Mouse (Mus musculus) embryo, embryonic 11.5 days (tissue): ENCODE results near the gene Maea.
A peak's percentile ranks its signal among the peaks of the same experiment; 100 is the strongest.

Experiments
- DNase-seq: peaks from one replicate; pipeline ENCODE4 v3.0.0-alpha.2; 2012; ENCODE audit warnings: low read depth, low spot score

Gene Maea

DNA sequence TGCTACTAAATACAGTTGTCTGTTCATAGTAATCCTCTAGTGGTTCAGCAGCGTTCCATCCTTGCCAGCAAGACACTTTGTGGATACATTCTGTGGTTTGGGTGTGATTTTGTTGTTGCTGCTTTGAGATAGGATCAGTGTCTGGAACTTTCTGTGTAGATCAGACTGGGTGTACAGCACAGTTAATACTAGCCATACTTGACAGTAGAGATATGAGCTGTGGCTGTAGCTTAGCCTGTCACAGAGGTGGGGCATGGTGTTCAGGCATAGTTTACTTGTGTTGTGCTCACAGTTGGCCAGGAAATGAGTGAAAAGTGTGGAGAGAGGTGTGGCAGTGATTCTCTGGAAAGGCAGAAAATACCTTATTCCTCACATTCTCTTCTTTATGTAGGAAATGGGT lies 22.2 kb downstream of the Maea start:
- no peak for DNase-seq

DNA sequence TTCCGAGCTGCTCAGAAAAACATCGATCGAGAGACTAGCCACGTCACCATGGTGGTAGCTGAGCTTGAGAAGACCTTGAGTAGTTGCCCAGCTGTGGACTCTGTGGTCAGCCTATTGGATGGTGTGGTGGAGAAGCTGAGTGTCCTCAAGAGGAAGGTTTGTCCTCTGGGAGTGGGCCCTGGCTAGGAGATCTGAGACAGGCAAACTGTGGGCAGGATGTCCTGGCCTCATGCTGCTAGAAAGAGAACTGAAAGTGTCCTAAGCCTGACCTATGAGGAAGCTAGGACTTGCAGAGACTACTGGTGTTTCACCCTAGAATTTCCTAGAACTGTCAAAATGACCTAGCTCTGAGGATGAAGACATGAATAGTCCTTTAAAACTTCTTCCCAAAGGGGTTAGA lies 23.2 kb downstream of the Maea start:
- DNase-seq = no peak

DNA sequence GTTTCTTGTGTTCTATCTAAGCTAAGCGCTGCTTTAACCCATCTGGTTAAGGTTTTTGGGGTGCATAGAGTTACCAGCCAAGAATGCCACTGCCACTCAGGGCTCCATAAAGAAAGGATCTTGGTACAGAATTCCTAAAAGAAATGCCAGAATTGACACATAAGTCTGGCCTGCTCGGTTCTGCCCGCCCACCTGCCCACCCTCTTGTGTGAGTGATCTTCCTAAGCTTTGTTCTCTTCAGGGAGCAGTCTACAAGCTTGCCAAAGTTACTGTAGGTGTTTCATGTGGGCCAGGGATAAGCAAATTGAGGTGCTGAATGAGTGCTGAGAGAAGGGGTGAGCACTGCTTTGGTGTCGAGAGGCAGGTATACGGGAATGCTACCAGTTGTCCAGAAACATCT lies 28.0 kb downstream of the Maea start:
- DNase-seq = no peak

DNA sequence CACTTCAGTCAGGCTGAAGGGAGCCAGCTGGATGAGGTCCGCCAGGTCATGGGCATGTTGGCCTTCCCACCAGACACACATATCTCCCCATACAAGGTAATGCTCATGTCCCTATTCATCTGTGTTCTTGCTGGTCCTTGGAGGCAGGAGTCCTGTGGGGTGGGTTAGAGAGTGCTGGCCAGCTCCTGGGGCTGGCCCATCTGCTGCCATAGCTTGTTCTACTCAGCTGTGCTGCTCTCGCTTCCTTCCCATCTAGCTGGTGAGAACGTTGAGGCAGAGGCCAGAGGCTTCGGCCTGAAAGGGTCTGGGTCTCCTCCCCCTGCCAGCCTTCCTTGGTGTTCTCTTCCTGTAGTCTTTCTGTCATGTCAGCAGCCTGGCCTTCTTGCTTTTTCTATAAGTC lies 33.3 kb downstream of the Maea start:
- DNase-seq = no peak

DNA sequence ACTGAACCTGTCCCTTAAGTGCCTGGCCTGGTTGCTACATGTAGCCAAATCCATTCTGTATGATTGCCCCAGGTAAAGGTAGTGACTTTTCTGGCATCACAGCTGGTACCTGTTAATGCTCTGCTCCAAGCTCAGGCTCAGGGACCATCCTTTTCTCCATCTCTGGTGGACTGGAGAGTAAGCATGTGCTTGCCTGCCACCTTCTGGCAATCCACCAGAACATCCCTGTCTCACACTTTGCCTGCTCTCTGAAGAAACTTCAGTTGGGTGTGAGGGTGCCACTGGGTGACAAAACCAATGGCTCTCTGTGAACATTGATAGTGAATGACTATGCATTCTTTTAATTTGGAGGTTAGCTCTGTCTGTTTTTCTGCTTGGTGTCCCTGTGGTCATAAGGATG lies 35.8 kb downstream of the Maea start:
- no peak for DNase-seq

DNA sequence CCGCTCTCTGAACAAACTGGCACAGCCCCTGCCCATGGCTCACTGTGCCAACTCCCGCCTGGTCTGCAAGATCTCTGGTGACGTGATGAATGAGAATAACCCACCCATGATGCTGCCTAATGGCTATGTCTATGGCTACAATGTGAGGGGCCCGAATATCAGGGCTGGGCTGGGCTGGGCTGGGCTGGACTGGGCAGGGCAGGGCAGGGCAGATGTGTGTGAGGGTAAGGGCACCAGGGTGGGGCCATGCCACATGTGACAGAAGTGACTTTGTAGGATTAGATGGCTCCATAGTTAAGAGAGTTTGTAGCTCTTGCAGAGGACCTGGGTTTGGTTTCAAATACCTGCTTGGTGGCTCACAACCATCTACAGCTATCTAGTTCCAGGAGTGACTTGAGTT lies 36.4 kb downstream of the Maea start:
- DNase-seq = no peak

GRCm38 (mm10) chr5:33372331-33373038 lies 37.2 kb downstream of the Maea start:
- no peak for DNase-seq

DNA sequence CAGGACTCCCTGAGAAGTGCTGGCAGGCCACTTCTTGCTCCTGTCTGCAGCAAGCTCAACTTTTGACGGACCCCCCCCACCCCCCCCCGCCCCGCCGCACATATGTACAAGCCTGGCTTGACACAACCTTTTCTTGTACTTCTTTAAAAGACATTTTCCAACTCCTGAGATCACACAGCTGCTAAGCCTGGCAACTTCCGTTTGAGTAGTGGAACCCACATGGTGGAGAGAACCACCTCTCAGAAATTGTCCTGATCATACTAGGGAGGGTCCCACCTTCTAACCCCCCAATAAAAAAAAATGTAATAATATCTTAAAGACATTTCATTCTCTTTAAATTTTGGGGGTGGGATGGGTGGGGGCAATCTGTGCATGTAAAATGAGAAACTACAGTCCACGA lies 41.9 kb downstream of the Maea start:
- no peak for DNase-seq

GRCm38 (mm10) chr5:33377801-33378301 lies 42.5 kb downstream of the Maea start:
- DNase-seq = no peak

GRCm38 (mm10) chr5:33378302-33378854 lies 43.1 kb downstream of the Maea start, which contains the start of gene Uvssa:
TSS of gene Uvssa (plus strand) at chr5:33378549.
- DNase-seq = peak; percentile 99

GRCm38 (mm10) chr5:33387550-33387949 lies 52.2 kb downstream of the Maea start:
- no peak for DNase-seq

- DNase-seq = peak; percentile 74
These were observed 58.5 kb downstream of the Maea start for GRCm38 (mm10) chr5:33393803-33394202.

GRCm38 (mm10) chr5:33395693-33396092 lies 60.4 kb downstream of the Maea start:
- no peak for DNase-seq

- DNase-seq = no peak
These were observed 61.5 kb downstream of the Maea start for GRCm38 (mm10) chr5:33396828-33397227.

GRCm38 (mm10) chr5:33400819-33401218 lies 65.5 kb downstream of the Maea start:
- DNase-seq = no peak

DNA sequence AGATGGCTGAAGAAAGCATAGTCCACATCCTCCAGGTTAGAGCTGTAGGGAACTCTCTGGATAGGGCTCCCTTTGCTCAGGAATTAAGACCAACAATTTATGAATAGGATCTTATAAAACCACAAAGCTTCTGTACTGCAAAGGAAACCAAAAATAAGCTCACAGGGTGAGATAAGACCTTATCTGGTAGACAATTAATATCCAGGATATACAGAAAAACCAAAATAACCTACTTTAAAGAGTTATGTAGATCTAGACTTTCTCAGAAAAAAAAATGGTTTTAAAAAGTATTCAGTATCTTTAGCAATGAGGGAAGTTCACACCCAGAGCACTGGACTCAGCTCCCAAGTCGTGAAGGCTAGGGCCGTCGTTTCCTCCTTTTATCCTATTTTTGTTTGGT lies 85.0 kb downstream of the Maea start:
- DNase-seq = no peak
